Mouse (Mus musculus): ENCODE data around the gene Hoxa5. TPM values are rescaled to one million over a fixed set of nuclear protein-coding genes. Genes with fewer than 3 reads are reported as not detected.
A peak's percentile ranks its signal among the peaks of the same experiment; 100 is the strongest.

Hoxa5 gene
- polyA plus RNA-seq, 1 experiment from 2014 or later = not detected

DNA sequence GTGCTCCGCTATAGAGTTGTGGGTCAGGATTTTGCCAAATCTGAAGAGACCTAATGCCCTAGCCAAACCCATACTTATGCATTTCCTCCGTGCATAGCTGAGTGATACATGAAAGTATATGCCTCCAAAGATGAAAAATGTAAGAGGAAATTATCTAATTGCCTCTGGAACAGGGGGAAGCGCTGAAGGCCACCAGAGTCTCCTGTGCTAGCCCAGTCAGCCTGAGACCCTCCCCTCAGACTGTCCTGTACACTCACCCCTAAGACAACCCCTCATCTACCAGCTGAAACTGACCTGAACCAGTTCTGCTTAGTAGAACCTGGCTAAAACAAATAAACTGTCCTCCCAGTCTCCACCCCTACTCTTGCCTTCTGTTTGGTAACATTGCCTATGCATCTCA is 23.7 kb downstream of the Hoxa5 start:
- H3K36me3 ChIP-seq (ENCODE audit: poor library complexity, severe bottlenecking) = no peaks in the 10 kb centered on the region
- peaks cover 100% of the 10 kb centered on the region for H3K27me3 ChIP-seq
- 4% methylated on average over 3 of the region's 3 CpGs for WGBS
- no peak overlapping the region for H3K4me3 ChIP-seq
- no peak overlapping the region for H3K9ac ChIP-seq
- H3K4me2 ChIP-seq = no peak overlapping the region
- no peak for ATAC-seq
- no peak overlapping the region for H3K27ac ChIP-seq
- H3K4me1 ChIP-seq = no peaks in the 10 kb centered on the region
- H3K9me3 ChIP-seq (replicated peaks) = no peaks in the 10 kb centered on the region

DNA sequence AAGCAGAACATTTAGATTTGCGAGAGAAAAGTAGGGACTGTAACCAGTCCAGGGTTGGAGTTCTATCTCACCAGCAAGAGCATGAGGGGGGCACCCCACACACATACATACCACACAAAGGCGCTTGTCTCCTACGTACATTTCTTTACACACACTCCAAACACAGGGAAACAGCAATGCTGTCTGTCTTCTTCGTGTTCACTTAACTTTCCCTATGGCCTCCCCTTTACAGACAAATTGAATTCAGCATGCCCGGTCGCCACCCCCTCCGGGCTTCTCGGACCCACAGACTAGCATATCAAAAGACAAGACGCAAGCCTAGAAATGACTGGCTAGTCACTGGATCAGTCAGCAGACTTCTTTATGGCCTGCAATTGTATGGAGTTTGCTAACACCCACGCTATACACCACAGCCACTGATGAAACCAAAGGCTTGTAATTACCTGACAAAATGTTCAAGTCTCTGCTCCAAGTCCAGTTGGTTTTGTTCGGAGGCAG is 24.1 kb downstream of the Hoxa5 start:
- no peak overlapping the region for H3K27ac ChIP-seq
- no peaks in the 10 kb centered on the region for H3K4me1 ChIP-seq
- H3K27me3 ChIP-seq = peaks cover 100% of the 10 kb centered on the region
- no peaks in the 10 kb centered on the region for H3K9me3 ChIP-seq (replicated peaks)
- 2% methylated on average over 11 of the region's 11 CpGs for WGBS
- no peak overlapping the region for H3K4me3 ChIP-seq
- H3K9ac ChIP-seq = no peak overlapping the region
- no peak for ATAC-seq
- no peaks in the 10 kb centered on the region for H3K36me3 ChIP-seq (ENCODE audit: poor library complexity, severe bottlenecking)
- no peak overlapping the region for H3K4me2 ChIP-seq

DNA sequence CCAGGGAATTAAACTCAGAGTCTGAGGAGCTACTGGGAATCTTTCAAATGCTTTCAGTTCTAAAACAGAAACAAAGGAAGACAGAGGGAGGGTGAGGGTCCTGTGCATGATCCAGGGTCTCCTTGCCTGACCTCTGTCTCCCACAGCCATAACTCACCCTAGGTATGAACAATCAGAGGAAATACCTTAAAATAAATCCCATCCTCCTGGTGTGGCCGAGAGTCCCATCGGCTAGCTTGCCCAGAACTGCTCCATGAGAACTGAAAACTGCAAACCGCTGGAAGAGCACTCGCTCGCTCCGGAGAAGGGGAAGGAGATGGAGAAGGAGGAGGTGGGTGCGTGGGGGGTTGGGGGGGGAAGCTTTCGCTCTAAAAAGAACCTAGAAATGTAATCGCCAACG is 24.7 kb downstream of the Hoxa5 start:
- Histone ChIP-seq H3K9me3 (replicated peaks) (no peaks in the 10 kb centered on the region), H3K27me3 (peaks cover 100% of the 10 kb centered on the region), H3K4me3 (no peak overlapping the region), H3K4me1 (no peaks in the 10 kb centered on the region), H3K27ac (no peak overlapping the region), H3K4me2 (no peak overlapping the region), H3K9ac (no peak overlapping the region), H3K36me3 (ENCODE audit: poor library complexity, severe bottlenecking) (no peaks in the 10 kb centered on the region)
- 2% methylated on average over 10 of the region's 10 CpGs for WGBS
- ATAC-seq = no peak

DNA sequence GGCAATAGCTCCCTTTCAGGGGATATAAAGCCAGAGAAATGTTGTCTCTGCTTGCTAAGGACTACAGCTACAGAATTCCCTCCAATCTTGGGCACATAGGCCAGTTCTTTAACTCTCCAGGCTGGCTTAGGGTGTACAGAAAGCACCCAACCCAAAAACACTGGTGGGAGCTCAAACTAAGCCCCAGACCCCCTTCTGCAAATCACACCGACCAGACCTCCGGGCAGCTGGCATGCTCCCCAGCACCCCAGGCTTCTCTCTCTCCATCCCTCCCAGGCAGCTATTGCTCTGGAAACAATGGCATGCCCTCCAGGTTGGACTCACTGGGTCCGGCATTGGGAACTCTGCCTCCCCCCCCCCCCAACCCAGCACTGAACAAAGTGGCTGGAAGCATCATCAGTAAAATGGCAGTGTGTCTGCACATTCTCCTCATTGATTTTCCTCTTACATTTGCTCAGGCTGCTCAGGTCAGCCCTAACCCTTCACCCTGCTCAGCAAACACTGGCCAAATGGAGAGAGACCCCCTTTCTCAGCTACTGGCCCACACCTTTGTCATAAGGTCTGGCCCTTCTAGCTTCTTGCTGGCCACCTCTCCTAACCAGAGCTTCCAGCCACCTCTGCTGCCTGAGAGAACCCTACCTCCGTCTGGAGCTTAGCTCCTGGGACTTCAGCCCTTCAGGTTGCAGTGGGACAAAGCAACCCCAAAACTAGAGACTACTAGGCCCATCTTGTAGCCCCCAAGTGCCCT is 25.3 kb downstream of the Hoxa5 start:
- Histone ChIP-seq H3K36me3 (ENCODE audit: poor library complexity, severe bottlenecking) (no peaks in the 10 kb centered on the region), H3K9me3 (replicated peaks) (no peaks in the 10 kb centered on the region), H3K9ac (no peak overlapping the region), H3K27me3 (peaks cover 99% of the 10 kb centered on the region), H3K4me1 (no peaks in the 10 kb centered on the region), H3K4me3 (no peak overlapping the region), H3K27ac (no peak overlapping the region), H3K4me2 (no peak overlapping the region)
- WGBS = 0% methylated on average over 4 of the region's 4 CpGs
- ATAC-seq = no peak

DNA sequence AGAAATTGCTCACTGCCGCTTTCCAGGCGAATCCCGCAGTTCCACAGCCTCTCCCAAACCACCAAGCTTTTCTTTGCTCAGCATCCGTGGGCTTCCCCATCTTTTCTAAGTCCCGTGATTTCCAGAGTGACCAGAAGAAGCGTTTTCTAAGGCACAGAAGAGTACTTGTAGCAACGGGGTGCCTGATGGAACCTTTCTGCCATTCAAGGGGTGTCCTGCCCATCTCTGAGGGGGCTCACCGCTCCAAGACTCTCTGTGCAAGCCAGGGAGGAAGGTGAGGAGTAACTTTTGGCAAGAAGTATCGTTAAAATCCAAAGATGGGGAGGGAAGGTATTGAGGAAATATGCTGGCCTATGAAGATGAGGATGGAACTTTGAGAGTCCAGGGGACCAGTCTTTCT is 26.6 kb downstream of the Hoxa5 start:
- peaks cover under 1% of the 10 kb centered on the region; the same call in 1 of the 2 replicates for H3K4me1 ChIP-seq
- H3K27me3 ChIP-seq = peaks cover 99% of the 10 kb centered on the region
- ATAC-seq = no peak
- WGBS = 1% methylated on average over 9 of the region's 9 CpGs
- H3K9ac ChIP-seq = no peak overlapping the region
- no peaks in the 10 kb centered on the region for H3K9me3 ChIP-seq (replicated peaks)
- H3K27ac ChIP-seq = no peak overlapping the region
- H3K36me3 ChIP-seq (ENCODE audit: poor library complexity, severe bottlenecking) = no peaks in the 10 kb centered on the region
- H3K4me3 ChIP-seq = no peak overlapping the region
- H3K4me2 ChIP-seq = no peak overlapping the region

DNA sequence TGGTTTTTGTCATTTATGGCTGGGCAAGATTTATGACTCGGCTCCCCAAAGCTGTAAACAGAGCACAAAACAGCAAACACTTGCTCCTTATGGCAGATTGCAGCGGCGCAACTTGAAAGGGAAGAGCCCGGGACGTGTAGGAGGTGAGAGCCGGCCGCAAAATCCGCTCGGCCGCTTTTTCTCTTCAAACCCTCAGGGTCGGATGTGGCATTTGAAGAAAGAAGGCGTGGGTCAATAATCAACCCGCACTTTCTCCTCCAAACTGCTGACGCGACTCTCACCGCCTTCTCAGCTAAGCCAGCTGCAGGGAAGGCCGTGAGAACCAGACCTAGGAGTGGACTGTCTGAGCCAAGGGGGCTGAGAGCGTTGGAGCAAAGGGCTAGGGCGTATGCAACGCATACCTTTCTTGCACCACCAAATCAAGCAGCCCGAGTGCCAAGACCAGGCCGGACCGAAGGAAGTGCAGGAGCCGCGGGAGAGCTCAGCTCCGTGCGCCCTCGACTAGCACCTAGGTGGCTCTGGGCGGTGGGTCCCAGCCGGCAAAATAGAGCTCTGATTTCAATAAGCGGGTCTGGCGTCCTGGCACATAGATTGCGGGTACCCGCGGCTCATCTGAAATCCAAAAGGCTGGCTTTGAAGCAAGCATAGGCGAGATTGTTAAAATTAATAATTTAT is 27.2 kb downstream of the Hoxa5 start, which contains the start of gene 5730596B20Rik:
5730596B20Rik (plus strand) TSS at position 438 of the 675 bp plus-strand sequence.
- no peak for ATAC-seq

DNA sequence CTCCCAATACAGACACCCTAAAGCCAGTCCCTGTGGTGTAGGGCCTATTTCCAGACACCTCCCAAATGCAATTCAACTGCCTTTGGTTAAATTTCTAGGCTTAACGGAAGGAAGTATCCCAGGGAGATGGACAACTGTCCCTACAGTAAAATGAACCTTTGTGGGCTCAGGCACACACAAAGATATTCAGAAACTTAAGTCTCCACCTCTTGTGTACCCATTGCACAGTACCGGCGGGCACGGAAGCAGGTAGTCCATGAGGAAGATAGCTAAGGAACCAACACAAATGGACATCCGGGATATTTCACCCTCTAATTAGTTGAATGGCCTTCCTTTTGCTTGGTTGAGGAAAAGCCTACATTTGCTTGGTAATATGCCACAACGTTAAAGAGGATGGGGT is 28.0 kb downstream of the Hoxa5 start:
- Histone ChIP-seq H3K36me3 (ENCODE audit: poor library complexity, severe bottlenecking) (no peaks in the 10 kb centered on the region), H3K9me3 (replicated peaks) (no peaks in the 10 kb centered on the region), H3K4me1 (peaks cover 7% of the 10 kb centered on the region; the same call in 1 of the 2 replicates), H3K27ac (no peak overlapping the region), H3K4me3 (no peak overlapping the region), H3K9ac (no peak overlapping the region), H3K27me3 (peaks cover 99% of the 10 kb centered on the region), H3K4me2 (no peak overlapping the region)
- 1% methylated on average over 6 of the region's 6 CpGs for WGBS
- ATAC-seq = no peak

More for the DNA sequence above, 27.2 kb downstream of the Hoxa5 start, which contains the start of gene 5730596B20Rik:
- Histone ChIP-seq H3K4me3 (no peak within 1 kb of the TSS), H3K27me3 (peaks cover 99% of the 10 kb centered on the region), H3K4me1 (peaks cover 7% of the 10 kb centered on the region; the same call in 1 of the 2 replicates), H3K27ac (no peak within 1 kb of the TSS), H3K9ac (no peak within 1 kb of the TSS), H3K36me3 (ENCODE audit: poor library complexity, severe bottlenecking) (no peaks in the 10 kb centered on the region), H3K4me2 (no peak within 1 kb of the TSS), H3K9me3 (replicated peaks) (no peaks in the 10 kb centered on the region)
- under 1% methylated on average over 36 of the region's 36 CpGs for whole genome bisulfite sequencing

DNA sequence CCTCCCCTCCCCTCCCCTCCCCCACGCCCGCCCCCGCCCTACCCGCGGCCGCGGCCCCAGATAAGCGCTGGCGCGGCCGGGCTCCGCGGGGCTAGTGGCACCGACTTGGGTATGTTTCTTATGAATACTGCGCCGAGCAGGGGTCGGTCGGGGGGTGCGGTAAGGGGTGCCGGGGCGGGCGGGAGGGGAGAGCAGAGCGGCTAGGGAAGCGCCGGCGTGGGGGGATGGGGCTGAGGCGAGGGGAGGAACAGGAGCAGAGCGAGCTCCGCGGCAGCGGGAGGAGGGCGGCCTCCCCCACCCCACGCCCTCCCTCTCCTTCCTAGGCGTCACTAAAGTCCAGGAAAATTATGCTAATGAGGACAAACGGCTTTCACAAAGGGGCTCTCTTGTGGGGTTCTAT is 28.5 kb downstream of the Hoxa5 start:
- H3K9me3 ChIP-seq (replicated peaks) = no peaks in the 10 kb centered on the region
- H3K36me3 ChIP-seq (ENCODE audit: poor library complexity, severe bottlenecking) = no peaks in the 10 kb centered on the region
- H3K4me2 ChIP-seq = no peak overlapping the region
- 3% methylated on average over 15 of the region's 35 CpGs for WGBS
- peaks cover 99% of the 10 kb centered on the region for H3K27me3 ChIP-seq
- H3K9ac ChIP-seq = no peak overlapping the region
- no peak for ATAC-seq
- H3K27ac ChIP-seq = no peak overlapping the region
- H3K4me1 ChIP-seq = peaks cover 7% of the 10 kb centered on the region; the same call in 1 of the 2 replicates
- H3K4me3 ChIP-seq = no peak overlapping the region

DNA sequence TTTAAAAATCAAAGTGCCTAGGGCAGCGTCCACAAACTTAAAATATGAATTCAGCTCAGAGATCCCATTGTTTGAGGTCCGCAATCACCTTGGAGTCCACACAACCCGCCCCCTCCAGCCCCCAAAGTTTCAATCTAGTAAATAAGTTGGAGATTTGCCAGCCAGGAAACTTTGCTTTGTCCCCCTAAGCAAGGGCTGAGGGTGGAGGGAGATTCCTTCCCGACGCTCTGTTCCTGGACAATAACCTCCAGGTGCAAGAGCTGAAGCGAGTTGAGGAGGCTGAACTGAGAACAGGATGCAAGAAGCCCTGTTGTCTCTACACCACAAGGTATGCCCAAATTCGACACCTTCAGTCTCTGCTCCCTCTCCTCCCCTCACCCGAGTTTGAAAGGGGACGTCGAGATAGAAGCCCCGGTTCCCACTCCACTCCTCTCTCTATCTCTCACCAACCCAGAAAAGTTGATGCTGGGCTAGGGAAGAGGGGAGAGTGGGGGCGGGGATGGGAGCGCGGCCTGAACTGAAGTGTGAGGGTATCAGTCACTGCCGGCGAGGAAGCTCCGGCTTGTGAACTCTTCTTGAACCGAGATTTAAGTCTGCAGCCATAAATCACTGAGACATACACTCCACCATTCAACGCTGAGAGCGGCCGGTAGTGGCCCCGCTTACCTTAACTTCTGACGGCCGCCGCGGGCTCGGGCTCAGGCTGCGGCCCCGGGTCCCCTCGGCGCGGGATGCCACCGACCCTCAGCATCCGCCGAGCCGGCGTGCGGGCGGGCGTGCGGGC is 29.2 kb downstream of the Hoxa5 start:
- Histone ChIP-seq H3K36me3 (ENCODE audit: poor library complexity, severe bottlenecking) (no peaks in the 10 kb centered on the region), H3K27ac (no peak overlapping the region), H3K9me3 (replicated peaks) (no peaks in the 10 kb centered on the region), H3K9ac (no peak overlapping the region), H3K4me1 (peaks cover 7% of the 10 kb centered on the region; the same call in 1 of the 2 replicates), H3K4me3 (no peak overlapping the region), H3K4me2 (no peak overlapping the region), H3K27me3 (peaks cover 99% of the 10 kb centered on the region)
- WGBS = 1% methylated on average over 30 of the region's 41 CpGs
- ATAC-seq = no peak

DNA sequence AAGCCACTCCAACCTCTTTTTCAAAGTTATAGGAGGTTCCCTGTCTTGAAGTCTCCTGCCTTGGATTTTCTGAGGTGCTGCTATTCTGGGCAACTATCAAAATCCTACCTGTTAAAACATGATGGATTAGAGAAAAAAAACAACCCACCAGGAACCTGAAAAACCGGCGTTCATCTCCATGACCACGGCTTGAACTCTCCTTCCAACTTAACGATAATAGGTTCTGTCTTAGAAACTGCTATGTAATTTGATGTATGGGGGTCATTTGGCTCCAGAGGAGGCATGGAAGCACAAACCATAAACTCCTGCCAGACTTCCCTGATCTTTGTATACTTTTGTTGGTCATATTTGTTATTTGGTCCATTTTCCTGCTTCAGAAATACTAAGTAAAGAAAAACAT is 30.7 kb downstream of the Hoxa5 start:
- Histone ChIP-seq H3K9me3 (replicated peaks) (no peaks in the 10 kb centered on the region), H3K4me3 (no peak overlapping the region), H3K4me1 (peaks cover 7% of the 10 kb centered on the region; the same call in 1 of the 2 replicates), H3K9ac (no peak overlapping the region), H3K27me3 (peaks cover 98% of the 10 kb centered on the region), H3K4me2 (no peak overlapping the region), H3K27ac (no peak overlapping the region), H3K36me3 (ENCODE audit: poor library complexity, severe bottlenecking) (no peaks in the 10 kb centered on the region)
- ATAC-seq = no peak
- WGBS = 6% methylated on average over 4 of the region's 4 CpGs

DNA sequence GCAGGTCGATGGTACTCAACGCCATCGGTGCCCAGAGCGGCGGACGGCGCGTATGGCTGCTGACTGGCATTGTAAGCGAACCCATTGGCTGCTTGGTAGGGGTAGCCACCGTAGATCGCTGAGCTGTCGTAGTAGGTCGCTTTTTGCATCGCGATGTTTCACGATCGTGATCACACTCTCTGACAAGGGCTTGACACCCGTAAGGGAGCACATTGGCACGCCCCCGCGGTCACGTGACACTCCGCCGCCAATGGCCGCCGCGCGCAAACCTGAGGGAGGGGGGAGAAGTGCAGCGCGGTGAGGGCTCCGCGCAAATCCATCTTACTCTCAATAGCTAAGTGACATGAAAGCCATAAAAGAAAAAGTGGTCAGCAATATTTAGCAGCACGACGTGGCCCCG is 31.9 kb downstream of the Hoxa5 start:
- H3K27ac ChIP-seq = no peak overlapping the region
- peak overlapping the region; percentile 24 for H3K4me3 ChIP-seq
- no peaks in the 10 kb centered on the region for H3K36me3 ChIP-seq (ENCODE audit: poor library complexity, severe bottlenecking)
- peaks cover 98% of the 10 kb centered on the region for H3K27me3 ChIP-seq
- no peak overlapping the region for H3K9ac ChIP-seq
- peak overlapping the region; percentile 48 for H3K4me2 ChIP-seq
- ATAC-seq = peak; percentile 38; the same call in 1 of the 2 replicates
- H3K4me1 ChIP-seq = peaks cover 7% of the 10 kb centered on the region; the same call in 1 of the 2 replicates
- H3K9me3 ChIP-seq (replicated peaks) = no peaks in the 10 kb centered on the region
- WGBS = 0% methylated on average over 35 of the region's 35 CpGs
